Mouse (Mus musculus) erythroblast, embryonic 14.5 days (primary cell): ENCODE results near the gene Scn5a. TPM values are rescaled to one million over a fixed set of nuclear protein-coding genes. Genes with fewer than 3 reads are reported as not detected.

Source experiments
- H3K27me3 ChIP-seq: 2 replicates; pipeline ENCODE4 v1.6.1; 2012; ENCODE audit warnings: inconsistent platforms; ENCODE audit not compliant: control insufficient read depth
- H3K36me3 ChIP-seq: 2 replicates; pipeline ENCODE4 v1.6.1; 2012; ENCODE audit warnings: mild to moderate bottlenecking, inconsistent platforms; ENCODE audit not compliant: control insufficient read depth
- H3K4me1 ChIP-seq: 2 replicates; pipeline ENCODE4 v1.6.1; 2012; ENCODE audit warnings: inconsistent platforms; ENCODE audit not compliant: control insufficient read depth
- H3K4me3 ChIP-seq: replicated peaks from 2 replicates; pipeline ENCODE3; 2012; ENCODE audit warnings: moderate library complexity, mild to moderate bottlenecking, inconsistent platforms
- H3K9me3 ChIP-seq: 2 replicates; pipeline ENCODE4 v1.6.1; 2012; ENCODE audit warnings: low read length, inconsistent platforms, mixed read lengths; ENCODE audit not compliant: control insufficient read depth
- GATA1 ChIP-seq: IDR thresholded peaks from 2 replicates; pipeline ENCODE4 v1.6.1; 2012; ENCODE audit warnings: low read length, inconsistent platforms, mixed read lengths
- TAL1 ChIP-seq: IDR thresholded peaks from 3 replicates; pipeline ENCODE4 v1.6.1; 2012; ENCODE audit warnings: low read length, inconsistent platforms, mixed read lengths
- polyA plus RNA-seq: library from polyadenylated mRNA; stranded (reverse); fragments of >175 nt; gene quantifications from 2 replicates; pipeline ENCODE4 v1.2.3, GENCODE M21; 2012

The Scn5a gene
- polyA plus RNA-seq, 1 experiment, result not detected

GRCm38 (mm10) chr9:119558119-119558854, 20.5 kb downstream of the Scn5a start:
- Histone ChIP-seq H3K4me1 (no peaks in the 10 kb centered on the region), H3K4me3 (no peak overlapping the region), H3K36me3 (no peaks in the 10 kb centered on the region), H3K27me3 (no peaks in the 10 kb centered on the region), H3K9me3 (no peaks in the 10 kb centered on the region)
- TF ChIP-seq TAL1 (no peak), GATA1 (no peak)

GRCm38 (mm10) chr9:119556043-119556442, 22.8 kb downstream of the Scn5a start:
- H3K4me1 ChIP-seq, result no peaks in the 10 kb centered on the region
- TF ChIP-seq GATA1 (no peak), TAL1 (no peak)
- H3K9me3 ChIP-seq, result no peaks in the 10 kb centered on the region
- H3K4me3 ChIP-seq, result no peak overlapping the region
- H3K27me3 ChIP-seq, result no peaks in the 10 kb centered on the region
- H3K36me3 ChIP-seq, result no peaks in the 10 kb centered on the region

- no peaks in the 10 kb centered on the region for H3K9me3 ChIP-seq
- TF ChIP-seq TAL1 (no peak), GATA1 (no peak)
Measured at GRCm38 (mm10) chr9:119547528-119547927, 31.3 kb downstream of the Scn5a start.

GRCm38 (mm10) chr9:119547128-119547527, 31.7 kb downstream of the Scn5a start:
- no peak for TF ChIP-seq TAL1
- no peak for TF ChIP-seq GATA1
- Histone ChIP-seq H3K4me1 (no peaks in the 10 kb centered on the region), H3K4me3 (no peak overlapping the region), H3K36me3 (no peaks in the 10 kb centered on the region), H3K9me3 (no peaks in the 10 kb centered on the region), H3K27me3 (no peaks in the 10 kb centered on the region)

More at GRCm38 (mm10) chr9:119547528-119547927, 31.3 kb downstream of the Scn5a start:
- H3K4me3 ChIP-seq, result no peak overlapping the region
- no peaks in the 10 kb centered on the region for H3K4me1 ChIP-seq
- H3K36me3 ChIP-seq, result no peaks in the 10 kb centered on the region
- no peaks in the 10 kb centered on the region for H3K27me3 ChIP-seq

- Histone ChIP-seq H3K27me3 (no peaks in the 10 kb centered on the region), H3K4me1 (no peaks in the 10 kb centered on the region), H3K4me3 (no peak overlapping the region), H3K9me3 (no peaks in the 10 kb centered on the region), H3K36me3 (no peaks in the 10 kb centered on the region)
- no peak for TF ChIP-seq GATA1
- no peak for TF ChIP-seq TAL1
Measured at GRCm38 (mm10) chr9:119540726-119541125, 38.1 kb downstream of the Scn5a start.

- H3K27me3 ChIP-seq, result peaks cover under 1% of the 10 kb centered on the region; the same call in 1 of the 2 replicates
- no peak for TF ChIP-seq GATA1
- no peak for TF ChIP-seq TAL1
- H3K4me1 ChIP-seq, result no peaks in the 10 kb centered on the region
- H3K4me3 ChIP-seq, result no peak overlapping the region
- H3K36me3 ChIP-seq, result no peaks in the 10 kb centered on the region
- no peaks in the 10 kb centered on the region for H3K9me3 ChIP-seq
Measured at GRCm38 (mm10) chr9:119537823-119538222, 41.0 kb downstream of the Scn5a start.

GRCm38 (mm10) chr9:119531684-119532417, 47.0 kb downstream of the Scn5a start:
- Histone ChIP-seq H3K4me3 (no peak overlapping the region), H3K36me3 (no peaks in the 10 kb centered on the region), H3K27me3 (peaks cover 6% of the 10 kb centered on the region; the same call in 1 of the 2 replicates), H3K9me3 (no peaks in the 10 kb centered on the region), H3K4me1 (no peaks in the 10 kb centered on the region)
- TF ChIP-seq GATA1 (no peak), TAL1 (no peak)

- no peaks in the 10 kb centered on the region for H3K27me3 ChIP-seq
- peaks cover 13% of the 10 kb centered on the region for H3K9me3 ChIP-seq
- no peak for TF ChIP-seq TAL1
- TF ChIP-seq GATA1, result no peak
- H3K36me3 ChIP-seq, result no peaks in the 10 kb centered on the region
- H3K4me3 ChIP-seq, result no peak overlapping the region
- no peaks in the 10 kb centered on the region for H3K4me1 ChIP-seq
Measured at GRCm38 (mm10) chr9:119524511-119524910, 54.3 kb downstream of the Scn5a start.

- Histone ChIP-seq H3K4me3 (no peak overlapping the region), H3K27me3 (no peaks in the 10 kb centered on the region), H3K4me1 (no peaks in the 10 kb centered on the region), H3K9me3 (peaks cover 13% of the 10 kb centered on the region), H3K36me3 (no peaks in the 10 kb centered on the region)
- TF ChIP-seq GATA1 (no peak), TAL1 (no peak)
Measured at GRCm38 (mm10) chr9:119523301-119523700, 55.5 kb downstream of the Scn5a start.
